Mouse (Mus musculus): ENCODE data around the gene Myom3. TPM values are rescaled to one million over a fixed set of nuclear protein-coding genes. Genes with fewer than 3 reads are reported as not detected.

Gene Myom3
- polyA plus RNA-seq, 1 experiment, result not detected

DNA sequence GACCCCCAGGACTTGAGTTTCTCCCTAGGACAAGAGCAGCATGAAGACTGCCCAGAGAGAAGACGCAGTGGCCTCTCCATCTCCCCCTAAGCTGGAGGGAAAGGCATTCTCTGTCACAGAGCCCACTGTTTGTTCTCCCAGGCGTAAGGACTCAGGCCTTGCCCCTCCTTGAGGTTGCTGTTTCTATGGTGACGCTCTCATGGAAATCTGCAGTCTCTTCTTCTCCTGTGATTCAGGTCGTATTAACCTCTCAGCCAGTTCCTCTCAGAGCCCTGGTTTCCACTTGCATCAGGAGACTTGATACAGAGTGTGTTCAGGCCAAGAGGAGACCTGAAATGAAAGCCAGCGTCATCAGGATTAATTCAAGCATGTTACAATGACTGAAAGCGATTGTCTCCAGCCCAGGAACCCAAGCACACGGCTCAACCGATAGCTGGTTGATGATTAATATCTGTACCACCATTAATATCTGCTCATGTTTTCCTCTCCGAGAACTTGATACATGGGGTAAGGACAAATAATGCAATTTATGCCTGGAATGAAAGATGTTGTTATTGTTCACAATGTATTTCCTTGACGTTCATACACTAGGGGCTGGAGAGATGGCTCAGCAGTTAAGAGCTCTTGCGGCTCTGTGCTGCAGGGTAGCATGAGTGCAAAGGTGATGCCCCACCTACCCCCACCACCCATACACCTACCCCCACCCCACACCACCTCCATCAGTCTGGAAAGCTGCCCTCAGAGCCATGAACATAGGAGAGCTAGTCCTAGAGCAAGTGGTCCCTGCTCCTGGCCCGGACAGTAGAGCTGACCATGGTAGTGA lies 74.0 kb downstream of the Myom3 start:
- no peak for TF ChIP-seq CTCF (IDR thresholded peaks at IDR 0.05; ENCODE audit: insufficient read depth, low read depth, low read length)
- TF ChIP-seq POLR2A (IDR thresholded peaks at IDR 0.05; ENCODE audit: insufficient read depth, low read depth, low read length), result no peak
- Histone ChIP-seq H3K4me1 (ENCODE audit: control insufficient read depth, insufficient read depth, low read length) (peaks cover 21% of the 10 kb centered on the region), H3K27ac (ENCODE audit: insufficient read depth, low read depth, low read length) (peak overlapping the region; percentile 47), H3K4me3 (ENCODE audit: insufficient read depth, low read depth, low read length) (no peak overlapping the region)
- 37% methylated on average over 12 of the region's 12 CpGs for WGBS

DNA sequence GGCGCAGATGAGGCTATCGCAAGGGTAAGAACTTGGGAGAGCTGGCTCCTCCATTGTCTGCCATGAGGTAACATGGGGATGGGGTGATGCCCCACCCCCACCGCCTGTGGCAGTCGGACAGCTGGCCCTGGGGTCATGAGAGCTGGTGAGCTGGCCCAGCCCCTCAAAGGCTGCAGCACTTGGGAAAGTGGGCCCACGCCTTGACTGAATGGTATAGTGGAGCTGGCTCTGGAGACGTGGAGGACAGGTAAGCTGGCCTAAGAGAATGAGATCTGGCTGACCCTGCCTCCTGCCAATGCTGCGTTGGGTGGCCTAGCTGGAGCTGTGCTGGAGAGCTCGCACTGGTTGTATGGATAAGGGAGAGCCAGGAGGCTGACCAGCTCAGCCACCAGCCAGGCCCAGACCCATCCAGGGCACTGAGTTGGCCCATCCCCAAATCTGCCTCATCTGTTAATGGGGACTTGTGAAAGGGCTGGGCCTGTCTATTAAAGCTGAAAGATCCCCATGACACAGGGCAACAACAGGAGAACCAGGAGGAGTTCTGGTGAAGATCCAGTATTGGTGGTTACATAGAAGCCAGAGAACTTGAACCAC lies 74.7 kb downstream of the Myom3 start:
- WGBS, result 92% methylated on average over 8 of the region's 8 CpGs

DNA sequence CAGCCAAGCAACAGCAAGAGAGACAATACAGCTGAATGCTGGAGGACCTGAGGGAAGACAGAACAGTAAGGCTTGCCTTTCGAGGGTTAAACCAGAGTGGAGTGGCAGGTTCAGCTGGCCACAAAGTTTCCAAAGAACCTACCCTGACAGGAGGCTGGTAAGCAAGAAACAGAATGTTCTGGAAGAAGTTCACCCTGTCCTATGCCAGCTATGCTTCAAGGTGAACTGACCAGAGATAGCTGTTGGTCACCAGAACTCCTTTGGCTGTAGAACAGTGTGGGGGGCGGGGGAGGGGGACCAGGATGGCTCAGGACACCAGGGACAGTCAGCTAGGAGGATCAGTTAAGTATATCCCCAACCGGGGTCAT lies 79.4 kb downstream of the Myom3 start:
- no peak overlapping the region for H3K27ac ChIP-seq (ENCODE audit: insufficient read depth, low read depth, low read length)
- H3K4me3 ChIP-seq (ENCODE audit: insufficient read depth, low read depth, low read length), result no peak overlapping the region
- H3K4me1 ChIP-seq (ENCODE audit: control insufficient read depth, insufficient read depth, low read length), result peaks cover 12% of the 10 kb centered on the region
- TF ChIP-seq POLR2A (IDR thresholded peaks at IDR 0.05; ENCODE audit: insufficient read depth, low read depth, low read length) (no peak), CTCF (IDR thresholded peaks at IDR 0.05; ENCODE audit: insufficient read depth, low read depth, low read length) (no peak)
- 66% methylated on average over 3 of the region's 3 CpGs for WGBS

More for the DNA sequence above, 74.7 kb downstream of the Myom3 start:
- TF ChIP-seq POLR2A (IDR thresholded peaks at IDR 0.05; ENCODE audit: insufficient read depth, low read depth, low read length), result no peak
- no peak for TF ChIP-seq CTCF (IDR thresholded peaks at IDR 0.05; ENCODE audit: insufficient read depth, low read depth, low read length)
- Histone ChIP-seq H3K4me3 (ENCODE audit: insufficient read depth, low read depth, low read length) (no peak overlapping the region), H3K4me1 (ENCODE audit: control insufficient read depth, insufficient read depth, low read length) (peaks cover 16% of the 10 kb centered on the region), H3K27ac (ENCODE audit: insufficient read depth, low read depth, low read length) (no peak overlapping the region)

DNA sequence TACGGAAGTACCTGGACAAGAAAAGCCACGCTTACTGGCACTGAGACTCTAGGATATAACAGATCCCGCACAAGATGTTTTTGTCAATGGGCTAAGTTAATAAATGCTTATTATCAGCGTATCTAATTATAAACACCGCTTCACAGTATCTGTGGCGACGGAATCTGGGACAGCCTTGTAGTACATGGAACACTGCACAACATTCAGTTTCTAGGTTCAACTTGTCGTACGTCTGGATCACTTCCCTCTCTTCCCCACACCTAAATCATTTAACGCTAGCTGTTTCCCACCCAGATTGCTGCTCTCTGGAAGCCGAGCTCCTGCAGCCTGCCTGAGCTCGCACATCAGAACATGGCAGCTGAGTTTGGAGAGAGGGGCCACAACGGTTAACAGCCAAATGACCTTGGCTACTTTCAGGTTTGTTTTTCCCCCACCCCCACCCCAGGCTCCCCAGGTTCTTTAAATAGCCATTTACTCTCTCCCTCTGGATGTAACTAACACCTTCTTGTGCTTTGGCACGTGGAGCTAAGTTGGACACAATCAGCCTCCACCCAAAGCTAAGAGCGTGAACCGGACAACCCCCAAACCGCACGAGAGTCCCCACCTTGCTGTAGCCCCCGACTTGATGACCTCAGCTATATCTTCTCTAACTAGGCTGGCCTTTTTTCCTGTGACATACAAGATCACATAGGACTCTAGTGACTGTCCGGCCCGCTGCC lies 79.9 kb downstream of the Myom3 start:
- H3K27ac ChIP-seq (ENCODE audit: insufficient read depth, low read depth, low read length), result no peak overlapping the region
- 54% methylated on average over 21 of the region's 21 CpGs for WGBS
- no peak overlapping the region for H3K4me3 ChIP-seq (ENCODE audit: insufficient read depth, low read depth, low read length)
- TF ChIP-seq CTCF (IDR thresholded peaks at IDR 0.05; ENCODE audit: insufficient read depth, low read depth, low read length) (no peak), POLR2A (IDR thresholded peaks at IDR 0.05; ENCODE audit: insufficient read depth, low read depth, low read length) (no peak)
- H3K4me1 ChIP-seq (ENCODE audit: control insufficient read depth, insufficient read depth, low read length), result peaks cover 7% of the 10 kb centered on the region

DNA sequence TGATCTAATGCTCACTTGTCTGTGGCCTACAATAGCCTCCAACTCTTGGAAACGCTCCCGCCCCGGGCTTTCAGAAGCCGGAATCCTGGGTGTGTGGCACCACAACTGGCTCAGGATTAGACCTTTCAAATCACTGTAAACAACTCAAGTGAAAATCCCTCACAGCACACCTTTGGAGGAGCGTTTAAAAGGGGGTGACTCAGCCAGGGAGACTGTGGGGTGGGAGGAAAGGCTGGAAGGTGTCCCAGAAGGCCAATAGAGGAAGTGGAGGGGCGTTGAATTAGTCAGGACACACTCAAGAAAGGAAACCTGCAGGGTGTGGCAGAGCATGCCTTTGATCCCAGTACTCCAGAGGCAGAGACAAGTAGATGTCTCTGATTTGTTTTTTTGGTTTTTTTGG lies 84.9 kb downstream of the Myom3 start:
- no peak for TF ChIP-seq POLR2A (IDR thresholded peaks at IDR 0.05; ENCODE audit: insufficient read depth, low read depth, low read length)
- no peak for TF ChIP-seq CTCF (IDR thresholded peaks at IDR 0.05; ENCODE audit: insufficient read depth, low read depth, low read length)
- 84% methylated on average over 6 of the region's 6 CpGs for WGBS
- Histone ChIP-seq H3K4me3 (ENCODE audit: insufficient read depth, low read depth, low read length) (no peak overlapping the region), H3K4me1 (ENCODE audit: control insufficient read depth, insufficient read depth, low read length) (peaks cover 7% of the 10 kb centered on the region), H3K27ac (ENCODE audit: insufficient read depth, low read depth, low read length) (no peak overlapping the region)

DNA sequence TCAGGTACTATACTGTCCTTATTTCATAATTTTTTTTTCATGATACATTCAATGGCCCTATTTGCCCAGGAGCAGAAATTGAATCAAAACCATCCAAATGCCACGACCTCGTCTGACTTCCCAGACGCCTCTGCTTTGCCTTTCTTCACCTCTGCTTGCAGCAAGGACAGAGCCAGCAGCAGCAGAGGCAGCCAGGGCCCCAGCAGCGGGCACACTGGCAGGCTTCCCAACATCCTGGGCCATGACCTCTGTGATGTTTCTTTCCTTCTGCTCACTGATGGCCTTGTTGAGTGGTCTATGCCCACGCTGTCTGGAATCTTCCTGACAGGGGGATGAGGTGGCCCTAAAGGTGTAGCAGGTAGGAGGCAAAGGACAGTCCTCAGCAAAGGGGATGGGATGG lies 88.1 kb downstream of the Myom3 start:
- Histone ChIP-seq H3K27ac (ENCODE audit: insufficient read depth, low read depth, low read length) (no peak overlapping the region), H3K4me3 (ENCODE audit: insufficient read depth, low read depth, low read length) (no peak overlapping the region), H3K4me1 (ENCODE audit: control insufficient read depth, insufficient read depth, low read length) (peaks cover 9% of the 10 kb centered on the region)
- TF ChIP-seq POLR2A (IDR thresholded peaks at IDR 0.05; ENCODE audit: insufficient read depth, low read depth, low read length), result no peak
- no peak for TF ChIP-seq CTCF (IDR thresholded peaks at IDR 0.05; ENCODE audit: insufficient read depth, low read depth, low read length)
- WGBS, result 66% methylated on average over 5 of the region's 5 CpGs

DNA sequence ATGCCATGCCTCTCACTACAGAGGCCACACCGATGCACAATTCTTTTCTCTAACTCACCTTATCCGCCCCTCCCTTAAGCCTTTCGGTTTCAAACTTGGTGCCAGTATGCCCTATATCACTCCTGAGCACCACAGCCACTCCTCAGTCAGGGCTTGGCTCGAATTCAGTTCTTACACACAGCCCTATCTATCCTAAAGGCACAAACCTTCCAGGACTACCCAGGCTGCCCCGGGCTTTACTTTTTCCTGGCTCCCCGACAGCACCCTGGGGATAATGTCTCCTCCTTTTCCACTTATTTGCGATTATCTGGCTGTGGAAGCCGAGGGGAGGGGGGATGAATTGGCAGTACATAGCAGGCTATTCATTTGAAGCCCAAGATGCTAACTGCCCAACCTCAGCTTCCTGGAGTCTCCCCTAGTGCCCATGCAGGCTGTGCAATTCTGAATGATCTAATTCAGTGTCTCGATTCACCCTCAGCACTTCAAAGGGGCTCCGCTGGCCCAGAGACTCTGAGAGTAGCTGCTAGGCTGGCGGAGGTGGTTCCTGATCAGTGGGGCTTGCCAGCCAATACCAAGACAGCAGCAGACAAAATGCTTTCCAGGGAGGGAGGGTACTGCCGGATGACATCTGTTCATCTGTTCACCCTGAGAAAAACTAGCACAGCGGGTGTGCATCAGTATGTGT lies 91.0 kb downstream of the Myom3 start:
- peaks cover 17% of the 10 kb centered on the region for H3K4me1 ChIP-seq (ENCODE audit: control insufficient read depth, insufficient read depth, low read length)
- no peak for TF ChIP-seq POLR2A (IDR thresholded peaks at IDR 0.05; ENCODE audit: insufficient read depth, low read depth, low read length)
- no peak for TF ChIP-seq CTCF (IDR thresholded peaks at IDR 0.05; ENCODE audit: insufficient read depth, low read depth, low read length)
- no peak overlapping the region for H3K4me3 ChIP-seq (ENCODE audit: insufficient read depth, low read depth, low read length)
- WGBS, result 23% methylated on average over 13 of the region's 13 CpGs
- no peak overlapping the region for H3K27ac ChIP-seq (ENCODE audit: insufficient read depth, low read depth, low read length)

DNA sequence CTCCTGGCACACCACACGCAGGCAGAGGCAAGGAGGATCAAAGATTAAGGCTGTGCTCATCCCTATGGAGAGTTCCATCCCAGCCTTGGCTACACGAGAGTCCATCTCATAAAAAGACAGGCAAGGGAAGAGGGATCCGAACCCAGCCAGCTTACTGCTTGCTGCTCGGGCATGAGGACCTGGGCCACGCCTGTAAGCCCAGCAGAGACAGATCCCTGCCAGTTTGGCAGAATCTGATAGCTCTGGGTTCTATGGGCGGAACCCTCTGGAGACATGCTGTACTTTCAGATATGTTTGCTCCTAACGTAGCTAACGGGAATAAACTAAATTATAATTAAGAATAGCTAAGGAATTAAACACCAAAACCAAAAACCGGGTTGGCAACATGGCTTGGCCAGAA lies 92.4 kb downstream of the Myom3 start:
- no peak overlapping the region for H3K4me3 ChIP-seq (ENCODE audit: insufficient read depth, low read depth, low read length)
- H3K27ac ChIP-seq (ENCODE audit: insufficient read depth, low read depth, low read length), result no peak overlapping the region
- TF ChIP-seq CTCF (IDR thresholded peaks at IDR 0.05; ENCODE audit: insufficient read depth, low read depth, low read length) (no peak), POLR2A (IDR thresholded peaks at IDR 0.05; ENCODE audit: insufficient read depth, low read depth, low read length) (no peak)
- WGBS, result 86% methylated on average over 9 of the region's 9 CpGs
- peaks cover 17% of the 10 kb centered on the region for H3K4me1 ChIP-seq (ENCODE audit: control insufficient read depth, insufficient read depth, low read length)
